Mouse (Mus musculus): Measurements from ENCODE around the gene Olfr1045. TPM values are rescaled to one million over a fixed set of nuclear protein-coding genes. Genes with fewer than 3 reads are reported as not detected.
"Not testable (repeated sequence)": the region's sequence is repeated elsewhere in the genome, so short reads cannot be mapped to it uniquely, and the experiment has no call there.

The Olfr1045 gene
- polyA plus RNA-seq, 1 experiment = not detected

GRCm38 (mm10) chr2:86177720-86178119 is 25.1 kb downstream of the Olfr1045 start, which contains the start of gene Olfr1044:
TSS of gene Olfr1044 (minus strand) at chr2:86177820.
- no peak for TF ChIP-seq CTCF (conservative IDR thresholded peaks at IDR 0.05; ENCODE audit: insufficient read depth, insufficient read length, low read depth, low read length)
- no peak for TF ChIP-seq POLR2A (IDR thresholded peaks at IDR 0.05; ENCODE audit: low read depth, low read length)
- no peaks in the 10 kb centered on the region for H3K27me3 ChIP-seq (replicated peaks; ENCODE audit: control insufficient read depth, insufficient read depth, low read length)
- H3K36me3 ChIP-seq (ENCODE audit: control insufficient read depth, insufficient read depth, low read length) = no peaks in the 10 kb centered on the region
- no peak for DNase-seq
- no peak within 1 kb of the TSS for H3K27ac ChIP-seq (ENCODE audit: insufficient read depth, low read depth, low read length)
- H3K4me3 ChIP-seq (ENCODE audit: insufficient read depth, low read depth, low read length) = no peak within 1 kb of the TSS
- H3K4me1 ChIP-seq (ENCODE audit: control insufficient read depth, insufficient read depth, low read length) = no peaks in the 10 kb centered on the region

- H3K4me1 ChIP-seq (ENCODE audit: control insufficient read depth, insufficient read depth, low read length); H3K4me3 ChIP-seq (ENCODE audit: insufficient read depth, low read depth, low read length); H3K36me3 ChIP-seq (ENCODE audit: control insufficient read depth, insufficient read depth, low read length); DNase-seq; H3K27ac ChIP-seq (ENCODE audit: insufficient read depth, low read depth, low read length); H3K27me3 ChIP-seq (replicated peaks; ENCODE audit: control insufficient read depth, insufficient read depth, low read length): not testable (repeated sequence)
- 76% methylated on average over 7 of the region's 7 CpGs for whole genome bisulfite sequencing
These were observed 27.4 kb downstream of the Olfr1045 start for GRCm38 (mm10) chr2:86175422-86175821.

- 79% methylated on average over 2 of the region's 2 CpGs for WGBS
- DNase-seq = no peak
These were observed 35.4 kb downstream of the Olfr1045 start, which contains the start of gene Olfr1043 for GRCm38 (mm10) chr2:86167422-86167821. TSS of gene Olfr1043 (minus strand) at chr2:86167522.

GRCm38 (mm10) chr2:86161738-86162137 is 41.1 kb downstream of the Olfr1045 start, which contains the start of gene Olfr1042:
TSS of gene Olfr1042 (minus strand) at chr2:86161838.
- no peak for DNase-seq
- Histone ChIP-seq H3K27ac (ENCODE audit: insufficient read depth, low read depth, low read length) (no peak within 1 kb of the TSS), H3K27me3 (replicated peaks; ENCODE audit: control insufficient read depth, insufficient read depth, low read length) (no peaks in the 10 kb centered on the region), H3K4me1 (ENCODE audit: control insufficient read depth, insufficient read depth, low read length) (no peaks in the 10 kb centered on the region), H3K36me3 (ENCODE audit: control insufficient read depth, insufficient read depth, low read length) (no peaks in the 10 kb centered on the region), H3K4me3 (ENCODE audit: insufficient read depth, low read depth, low read length) (no peak within 1 kb of the TSS)
- TF ChIP-seq POLR2A (IDR thresholded peaks at IDR 0.05; ENCODE audit: low read depth, low read length) = no peak
- TF ChIP-seq CTCF (conservative IDR thresholded peaks at IDR 0.05; ENCODE audit: insufficient read depth, insufficient read length, low read depth, low read length) = no peak
- 89% methylated on average over 2 of the region's 2 CpGs for WGBS

More at GRCm38 (mm10) chr2:86167422-86167821, 35.4 kb downstream of the Olfr1045 start, which contains the start of gene Olfr1043:
- H3K27ac ChIP-seq (ENCODE audit: insufficient read depth, low read depth, low read length) = no peak within 1 kb of the TSS
- H3K36me3 ChIP-seq (ENCODE audit: control insufficient read depth, insufficient read depth, low read length) = no peaks in the 10 kb centered on the region
- TF ChIP-seq CTCF (conservative IDR thresholded peaks at IDR 0.05; ENCODE audit: insufficient read depth, insufficient read length, low read depth, low read length) (no peak), POLR2A (IDR thresholded peaks at IDR 0.05; ENCODE audit: low read depth, low read length) (no peak)
- no peaks in the 10 kb centered on the region for H3K27me3 ChIP-seq (replicated peaks; ENCODE audit: control insufficient read depth, insufficient read depth, low read length)
- H3K4me3 ChIP-seq (ENCODE audit: insufficient read depth, low read depth, low read length) = no peak within 1 kb of the TSS
- H3K4me1 ChIP-seq (ENCODE audit: control insufficient read depth, insufficient read depth, low read length) = no peaks in the 10 kb centered on the region

- Histone ChIP-seq H3K27ac (ENCODE audit: insufficient read depth, low read depth, low read length) (no peak within 1 kb of the TSS), H3K36me3 (ENCODE audit: control insufficient read depth, insufficient read depth, low read length) (no peaks in the 10 kb centered on the region), H3K4me1 (ENCODE audit: control insufficient read depth, insufficient read depth, low read length) (no peaks in the 10 kb centered on the region), H3K4me3 (ENCODE audit: insufficient read depth, low read depth, low read length) (no peak within 1 kb of the TSS), H3K27me3 (replicated peaks; ENCODE audit: control insufficient read depth, insufficient read depth, low read length) (no peaks in the 10 kb centered on the region)
- 64% methylated on average over 1 of the region's 1 CpGs for WGBS
- no peak for DNase-seq
- TF ChIP-seq CTCF (conservative IDR thresholded peaks at IDR 0.05; ENCODE audit: insufficient read depth, insufficient read length, low read depth, low read length) = no peak
- no peak for TF ChIP-seq POLR2A (IDR thresholded peaks at IDR 0.05; ENCODE audit: low read depth, low read length)
These were observed 56.2 kb downstream of the Olfr1045 start, which contains the start of gene Olfr1040 for GRCm38 (mm10) chr2:86146632-86147031. TSS of gene Olfr1040 (minus strand) at chr2:86146732.

Other genes starting within 250 kb of the Olfr1045 start
- 0.13 TPM in 1 of 2 replicates, not detected in the other for gene Olfr1029, start 229.1 kb downstream of the Olfr1045 start, polyA plus RNA-seq (2012; rRNA removed)
- gene Olfr1030, start 223.7 kb downstream of the Olfr1045 start, polyA plus RNA-seq (2012; rRNA removed) = not detected in 2 replicates
- not detected in 2 replicates for gene Olfr1031, start 212.7 kb downstream of the Olfr1045 start, polyA plus RNA-seq (2012; rRNA removed)
- gene Olfr1032, start 197.5 kb downstream of the Olfr1045 start, polyA plus RNA-seq (2012; rRNA removed) = not detected in 2 replicates
- gene Olfr1033, start 182.4 kb downstream of the Olfr1045 start, polyA plus RNA-seq (2012; rRNA removed) = 0.42 and 0.59 TPM in 2 replicates
- gene Olfr1034, start 157.1 kb downstream of the Olfr1045 start, polyA plus RNA-seq (2012; rRNA removed) = 0.08 and 0.13 TPM in 2 replicates
- gene Olfr1036, start 129.0 kb downstream of the Olfr1045 start, polyA plus RNA-seq (2012; rRNA removed) = not detected in 2 replicates
- gene Olfr1037, start 115.6 kb downstream of the Olfr1045 start, polyA plus RNA-seq (2012; rRNA removed) = not detected in 2 replicates
- gene Olfr1039, start 67.1 kb downstream of the Olfr1045 start, polyA plus RNA-seq (2012; rRNA removed) = not detected in 2 replicates
- gene Olfr1040, start 56.3 kb downstream of the Olfr1045 start, polyA plus RNA-seq (2012; rRNA removed) = not detected in 2 replicates
- gene Olfr1042, start 41.2 kb downstream of the Olfr1045 start, polyA plus RNA-seq (2012; rRNA removed) = not detected in 2 replicates
- gene Olfr1043, start 35.5 kb downstream of the Olfr1045 start, polyA plus RNA-seq (2012; rRNA removed) = not detected in 2 replicates
- gene Olfr1044, start 25.2 kb downstream of the Olfr1045 start, polyA plus RNA-seq (2012; rRNA removed) = not detected in 2 replicates
- gene Olfr52, start 17.3 kb downstream of the Olfr1045 start, polyA plus RNA-seq (2012; rRNA removed) = not detected in 2 replicates
- not detected in 2 replicates for gene Olfr1046, start 16.3 kb upstream of the Olfr1045 start, polyA plus RNA-seq (2012; rRNA removed)
- gene Olfr1047, start 28.4 kb upstream of the Olfr1045 start, polyA plus RNA-seq (2012; rRNA removed) = not detected in 2 replicates
- not detected in 2 replicates for gene Olfr1048, start 37.3 kb upstream of the Olfr1045 start, polyA plus RNA-seq (2012; rRNA removed)
- not detected in 2 replicates for gene Olfr1049, start 55.3 kb upstream of the Olfr1045 start, polyA plus RNA-seq (2012; rRNA removed)
- not detected in 2 replicates for gene Olfr1051, start 76.1 kb upstream of the Olfr1045 start, polyA plus RNA-seq (2012; rRNA removed)
- gene Olfr1052, start 89.4 kb upstream of the Olfr1045 start, polyA plus RNA-seq (2012; rRNA removed) = not detected in 2 replicates
- not detected in 2 replicates for gene Olfr1053, start 112.3 kb upstream of the Olfr1045 start, polyA plus RNA-seq (2012; rRNA removed)
- not detected in 2 replicates for gene Olfr1054, start 132.4 kb upstream of the Olfr1045 start, polyA plus RNA-seq (2012; rRNA removed)
- not detected in 2 replicates for gene Olfr1055, start 147.3 kb upstream of the Olfr1045 start, polyA plus RNA-seq (2012; rRNA removed)
- not detected in 2 replicates for gene Olfr1056, start 159.5 kb upstream of the Olfr1045 start, polyA plus RNA-seq (2012; rRNA removed)
- not detected in 2 replicates for gene Olfr1057, start 175.4 kb upstream of the Olfr1045 start, polyA plus RNA-seq (2012; rRNA removed)
- not detected in 2 replicates for gene Olfr1058, start 185.6 kb upstream of the Olfr1045 start, polyA plus RNA-seq (2012; rRNA removed)
- gene Olfr1061, start 211.0 kb upstream of the Olfr1045 start, polyA plus RNA-seq (2012; rRNA removed) = not detected in 2 replicates
- not detected in 2 replicates for gene Olfr1062, start 223.7 kb upstream of the Olfr1045 start, polyA plus RNA-seq (2012; rRNA removed)
- not detected in 2 replicates for gene Olfr1065, start 247.6 kb upstream of the Olfr1045 start, polyA plus RNA-seq (2012; rRNA removed)